Mouse (Mus musculus) MEL (cell line): ENCODE data around the gene Fgfr2. TPM values are rescaled to one million over a fixed set of nuclear protein-coding genes. Genes with fewer than 3 reads are reported as not detected.

ENCODE experiments used
- DNase-seq: peaks from one replicate; pipeline ENCODE4 v3.0.0; 2011; ENCODE audit warnings: low read depth, low spot score
- H3K27ac ChIP-seq: 2 replicates; pipeline ENCODE4 v1.5.1; 2012; ENCODE audit warnings: low read depth, mild to moderate bottlenecking, control low read depth, low read length, moderate library complexity; ENCODE audit not compliant: control insufficient read depth
- H3K27me3 ChIP-seq, 2 experiments: fragments of 150-350 bp in 1 of 2; sonication (generic) in 1 of 2; 2 replicates each; pipeline ENCODE4 v1.6.1; 2012; ENCODE audit warnings: low read length in 2 of 2, mild to moderate bottlenecking in 2 of 2, improper control_type of control experiment in 1 of 2, moderate library complexity in 1 of 2; ENCODE audit not compliant: insufficient read depth in 2 of 2, control insufficient read depth in 1 of 2
- H3K36me3 ChIP-seq, 2 experiments: 2 replicates each; pipeline ENCODE4 v1.6.1; 2012 to 2014; ENCODE audit warnings: low read length in 2 of 2, improper control_type of control experiment in 1 of 2, inconsistent platforms in 1 of 2, mild to moderate bottlenecking in 1 of 2; ENCODE audit not compliant: insufficient read depth in 2 of 2, control insufficient read depth in 1 of 2
- H3K4me1 ChIP-seq, 2 experiments: fragments of 150-350 bp in 1 of 2; sonication (generic) in 1 of 2; 2 replicates each; pipeline ENCODE4 v1.6.1; 2012; ENCODE audit warnings: low read length in 2 of 2, improper control_type of control experiment in 1 of 2, mild to moderate bottlenecking in 1 of 2; ENCODE audit not compliant: insufficient read depth in 2 of 2, control insufficient read depth in 1 of 2
- H3K4me3 ChIP-seq, 2 experiments: fragments of 150-350 bp in 1 of 2; sonication (generic) in 1 of 2; 2 replicates each; pipeline ENCODE4 v1.5.1; 2012; ENCODE audit warnings: low read depth in 2 of 2, low read length in 2 of 2, mild to moderate bottlenecking in 2 of 2, moderate library complexity in 2 of 2, control low read depth in 1 of 2, improper control_type of control experiment in 1 of 2; ENCODE audit not compliant: control insufficient read depth in 1 of 2, insufficient read depth in 1 of 2
- H3K79me2 ChIP-seq: 2 replicates; pipeline ENCODE4 v1.6.1; 2012; ENCODE audit warnings: mild to moderate bottlenecking, low read length, moderate library complexity; ENCODE audit not compliant: control insufficient read depth, poor library complexity, insufficient read depth
- H3K9ac ChIP-seq: 2 replicates; pipeline ENCODE4 v1.6.1; 2012; ENCODE audit warnings: low read depth, mild to moderate bottlenecking, control low read depth, low read length, moderate library complexity; ENCODE audit not compliant: control insufficient read depth, poor library complexity, severe bottlenecking
- H3K9me3 ChIP-seq: fragments of 150-350 bp; sonication (generic); replicated peaks from 2 replicates; pipeline ENCODE4 v1.6.1; 2012; ENCODE audit warnings: mild to moderate bottlenecking, low read length, improper control_type of control experiment, moderate library complexity; ENCODE audit not compliant: insufficient read depth
- BHLHE40 ChIP-seq: IDR thresholded peaks from 2 replicates; pipeline ENCODE4 v1.6.1; 2012; ENCODE audit warnings: low read depth, mild to moderate bottlenecking, inconsistent platforms, low read length, improper control_type of control experiment, borderline replicate concordance
- CHD1 ChIP-seq: IDR thresholded peaks from 2 replicates; pipeline ENCODE4 v1.6.1; 2012; ENCODE audit warnings: low read depth, mild to moderate bottlenecking, inconsistent platforms, low read length, improper control_type of control experiment
- CHD2 ChIP-seq: IDR thresholded peaks from 2 replicates; pipeline ENCODE4 v1.6.1; 2011; ENCODE audit warnings: low read length, improper control_type of control experiment
- CTCF ChIP-seq, 3 experiments: IDR thresholded peaks in 2 of 3; conservative IDR thresholded peaks in 1 of 3; 2 replicates each; pipeline ENCODE4 v1.5.1; 2011 to 2012; ENCODE audit warnings: low read length in 3 of 3, low read depth in 2 of 3, mild to moderate bottlenecking in 2 of 3, improper control_type of control experiment in 1 of 3, inconsistent platforms in 1 of 3, mixed read lengths in 1 of 3, moderate library complexity in 1 of 3; ENCODE audit not compliant: control insufficient read depth in 1 of 3, insufficient read depth in 1 of 3, poor library complexity in 1 of 3, severe bottlenecking in 1 of 3
- E2F4 ChIP-seq: IDR thresholded peaks from 2 replicates; pipeline ENCODE4 v1.6.1; 2011; ENCODE audit warnings: low read depth, low read length, improper control_type of control experiment, borderline replicate concordance
- ELF1 ChIP-seq: IDR thresholded peaks from 2 replicates; pipeline ENCODE4 v1.6.1; 2014; ENCODE audit warnings: low read depth, mild to moderate bottlenecking, inconsistent platforms, low read length, improper control_type of control experiment, moderate library complexity
- EP300 ChIP-seq, 2 experiments: IDR thresholded peaks; 2 replicates each; pipeline ENCODE4 v1.6.1; 2011; ENCODE audit warnings: improper control_type of control experiment in 2 of 2, low read length in 2 of 2, low read depth in 1 of 2, mild to moderate bottlenecking in 1 of 2
- ETS1 ChIP-seq: IDR thresholded peaks from 2 replicates; pipeline ENCODE4 v1.6.1; 2012; ENCODE audit warnings: low read depth, mild to moderate bottlenecking, inconsistent platforms, low read length, improper control_type of control experiment, moderate library complexity
- HCFC1 ChIP-seq: IDR thresholded peaks from 2 replicates; pipeline ENCODE4 v1.6.1; 2012; ENCODE audit warnings: low read depth, mild to moderate bottlenecking, inconsistent platforms, low read length, improper control_type of control experiment, moderate library complexity
- JUND ChIP-seq: IDR thresholded peaks from 2 replicates; pipeline ENCODE4 v1.6.1; 2011; ENCODE audit warnings: low read depth, mild to moderate bottlenecking, improper control_type of control experiment, low read length
- MAFK ChIP-seq: IDR thresholded peaks from 2 replicates; pipeline ENCODE4 v1.6.1; 2011; ENCODE audit warnings: low read depth, mild to moderate bottlenecking, low read length, improper control_type of control experiment, borderline replicate concordance
- MYB ChIP-seq: IDR thresholded peaks from 2 replicates; pipeline ENCODE4 v1.6.1; 2011; ENCODE audit warnings: mild to moderate bottlenecking, low read depth, low read length, improper control_type of control experiment
- NRF1 ChIP-seq: IDR thresholded peaks from 2 replicates; pipeline ENCODE4 v1.6.1; 2014; ENCODE audit warnings: low read depth, mild to moderate bottlenecking, inconsistent platforms, low read length, improper control_type of control experiment, moderate library complexity; ENCODE audit not compliant: poor library complexity, insufficient read depth, severe bottlenecking
- POLR2A ChIP-seq, 2 experiments: IDR thresholded peaks; 2 replicates each; pipeline ENCODE4 v1.6.1; 2011 to 2012; ENCODE audit warnings: low read length in 2 of 2, mild to moderate bottlenecking in 2 of 2, control low read depth in 1 of 2, improper control_type of control experiment in 1 of 2, low read depth in 1 of 2, moderate library complexity in 1 of 2; ENCODE audit not compliant: control insufficient read depth in 1 of 2, insufficient read depth in 1 of 2, poor library complexity in 1 of 2
- RAD21 ChIP-seq: IDR thresholded peaks from 2 replicates; pipeline ENCODE4 v1.6.1; 2011; ENCODE audit warnings: mild to moderate bottlenecking, low read depth, low read length, improper control_type of control experiment
- SIN3A ChIP-seq: IDR thresholded peaks from 2 replicates; pipeline ENCODE4 v1.6.1; 2012; ENCODE audit warnings: low read length, improper control_type of control experiment, inconsistent platforms
- TCF12 ChIP-seq: IDR thresholded peaks from 2 replicates; pipeline ENCODE4 v1.6.1; 2014; ENCODE audit warnings: low read depth, mild to moderate bottlenecking, inconsistent platforms, low read length, improper control_type of control experiment, moderate library complexity
- ZC3H11A ChIP-seq: IDR thresholded peaks from 2 replicates; pipeline ENCODE4 v1.6.1; 2012; ENCODE audit warnings: low read depth, mild to moderate bottlenecking, inconsistent platforms, low read length, improper control_type of control experiment
- ZNF384 ChIP-seq: IDR thresholded peaks from 2 replicates; pipeline ENCODE4 v1.6.1; 2012; ENCODE audit warnings: low read depth, mild to moderate bottlenecking, inconsistent platforms, low read length, improper control_type of control experiment
- polyA plus RNA-seq, 2 experiments: library from polyadenylated mRNA; stranded (reverse) in 1 of 2; unstranded in 1 of 2; fragments of >175 nt in 1 of 2; fragments of >200 nt in 1 of 2; gene quantifications; 2 replicates each; pipeline versions ENCODE4 v1.2.1 to v1.2.4; 2012; ENCODE audit warnings: low replicate concordance in 2 of 2, low read depth in 1 of 2; ENCODE audit not compliant: insufficient read length in 2 of 2, insufficient read depth in 1 of 2, missing spikeins in 1 of 2
- total RNA-seq: library from RNA; depleted of rRNA; stranded (reverse); fragments of 300-350 nt; gene quantifications from 2 replicates; pipeline ENCODE4 v1.2.3, GENCODE M21; 2012

Gene Fgfr2
- total and polyA plus RNA-seq, 3 experiments, result not detected

GRCm38 (mm10) chr7:130969507-130969906 is 2153.6 kb downstream of the Fgfr2 start:
- H3K79me2 ChIP-seq, result no peaks in the 10 kb centered on the region
- no peak for TF ChIP-seq NRF1
- TF ChIP-seq POLR2A (IDR thresholded peaks at IDR 0.05; ENCODE audit: control insufficient read depth in 1 of 2, insufficient read depth in 1 of 2, low read depth in 1 of 2, low read length in 2 of 2, poor library complexity in 1 of 2), result no peak
- no peak for TF ChIP-seq JUND
- no peak for TF ChIP-seq CTCF (IDR thresholded peaks at IDR 0.05 in 2 of 3, conservative IDR thresholded peaks at IDR 0.05 in 1 of 3; ENCODE audit: control insufficient read depth in 1 of 3, insufficient read depth in 1 of 3, low read depth in 2 of 3, low read length in 3 of 3, poor library complexity in 1 of 3, severe bottlenecking in 1 of 3)
- no peak for TF ChIP-seq MYB
- TF ChIP-seq CHD2, result no peak
- no peak for TF ChIP-seq TCF12
- no peak for TF ChIP-seq MAFK
- no peak for TF ChIP-seq ZNF384
- TF ChIP-seq E2F4, result no peak
- no peak for TF ChIP-seq ETS1
- no peak overlapping the region for H3K4me3 ChIP-seq
- H3K4me1 ChIP-seq, result no peaks in the 10 kb centered on the region
- DNase-seq, result no peak
- no peaks in the 10 kb centered on the region for H3K36me3 ChIP-seq
- no peaks in the 10 kb centered on the region for H3K9me3 ChIP-seq
- H3K9ac ChIP-seq, result no peak overlapping the region
- H3K27ac ChIP-seq, result no peak overlapping the region
- H3K27me3 ChIP-seq, result no peaks in the 10 kb centered on the region

- Histone ChIP-seq H3K4me1 (no peaks in the 10 kb centered on the region), H3K79me2 (no peaks in the 10 kb centered on the region), H3K9me3 (no peaks in the 10 kb centered on the region), H3K9ac (no peak overlapping the region), H3K36me3 (no peaks in the 10 kb centered on the region), H3K27me3 (no peaks in the 10 kb centered on the region), H3K27ac (no peak overlapping the region), H3K4me3 (no peak overlapping the region)
- no peak for DNase-seq
- TF ChIP-seq SIN3A (no peak), ELF1 (no peak), POLR2A (IDR thresholded peaks at IDR 0.05; ENCODE audit: control insufficient read depth in 1 of 2, insufficient read depth in 1 of 2, low read depth in 1 of 2, low read length in 2 of 2, poor library complexity in 1 of 2) (no peak), RAD21 (no peak), ETS1 (no peak)
Measured at GRCm38 (mm10) chr7:130969076-130969475, 2154.1 kb downstream of the Fgfr2 start.

GRCm38 (mm10) chr7:130968537-130968936 is 2154.6 kb downstream of the Fgfr2 start:
- Histone ChIP-seq H3K9me3 (no peaks in the 10 kb centered on the region), H3K79me2 (no peaks in the 10 kb centered on the region), H3K36me3 (no peaks in the 10 kb centered on the region), H3K4me3 (no peak overlapping the region), H3K27me3 (no peaks in the 10 kb centered on the region), H3K27ac (no peak overlapping the region), H3K9ac (no peak overlapping the region), H3K4me1 (no peaks in the 10 kb centered on the region)
- TF ChIP-seq EP300 (IDR thresholded peaks at IDR 0.05; ENCODE audit: low read depth in 1 of 2, low read length in 2 of 2) (no peak), ELF1 (no peak), CHD1 (no peak), HCFC1 (no peak), ZC3H11A (no peak), CTCF (IDR thresholded peaks at IDR 0.05 in 2 of 3, conservative IDR thresholded peaks at IDR 0.05 in 1 of 3; ENCODE audit: control insufficient read depth in 1 of 3, insufficient read depth in 1 of 3, low read depth in 2 of 3, low read length in 3 of 3, poor library complexity in 1 of 3, severe bottlenecking in 1 of 3) (no peak), BHLHE40 (no peak), MAFK (no peak), NRF1 (no peak), ZNF384 (no peak), CHD2 (no peak)
- DNase-seq, result no peak
